Mouse (Mus musculus): ENCODE results near the gene Ttll5.

Ttll5 gene

DNA sequence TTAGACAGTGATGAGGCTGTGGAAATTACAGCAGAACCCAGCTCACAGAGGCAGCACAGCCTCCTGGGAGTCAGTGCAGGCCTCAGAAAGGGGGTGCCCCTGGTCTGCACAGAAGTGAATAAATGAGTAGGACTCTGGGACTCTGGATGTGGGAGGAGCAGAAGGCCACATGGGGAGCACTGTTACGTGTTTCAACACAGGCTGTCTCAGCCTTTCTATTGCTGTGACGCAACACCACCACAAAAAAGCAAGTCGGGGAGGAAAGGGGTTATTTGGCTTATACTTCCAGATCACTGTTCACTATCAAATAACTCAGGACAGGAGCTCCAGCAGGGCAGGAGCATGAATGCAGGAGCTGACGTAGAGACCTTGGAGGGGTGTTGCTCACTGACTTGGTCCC, 271.3 kb downstream of the Ttll5 start:
- DNase-seq (ENCODE audit: low read depth, low spot score) = no peak

DNA sequence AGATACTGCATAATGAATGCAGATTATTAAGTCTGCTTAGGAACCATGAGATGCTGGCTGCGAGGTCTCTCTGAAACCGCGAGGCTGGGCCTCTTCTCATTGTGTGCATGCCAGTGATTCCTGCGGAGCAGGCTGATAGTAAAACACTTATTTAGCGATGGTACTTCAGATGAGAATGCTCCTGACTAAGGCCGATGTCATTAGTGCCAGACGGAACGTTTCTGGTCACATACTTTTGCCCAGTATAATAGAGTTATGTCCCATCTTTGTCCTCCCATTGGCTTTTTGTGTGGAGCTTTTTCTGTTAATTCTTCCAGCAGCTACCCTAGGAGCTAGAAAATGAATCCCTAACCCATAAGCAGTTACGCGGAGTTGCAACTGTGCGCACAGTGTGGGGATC, 273.3 kb downstream of the Ttll5 start:
- no peak for DNase-seq (ENCODE audit: low read depth, low spot score)

DNA sequence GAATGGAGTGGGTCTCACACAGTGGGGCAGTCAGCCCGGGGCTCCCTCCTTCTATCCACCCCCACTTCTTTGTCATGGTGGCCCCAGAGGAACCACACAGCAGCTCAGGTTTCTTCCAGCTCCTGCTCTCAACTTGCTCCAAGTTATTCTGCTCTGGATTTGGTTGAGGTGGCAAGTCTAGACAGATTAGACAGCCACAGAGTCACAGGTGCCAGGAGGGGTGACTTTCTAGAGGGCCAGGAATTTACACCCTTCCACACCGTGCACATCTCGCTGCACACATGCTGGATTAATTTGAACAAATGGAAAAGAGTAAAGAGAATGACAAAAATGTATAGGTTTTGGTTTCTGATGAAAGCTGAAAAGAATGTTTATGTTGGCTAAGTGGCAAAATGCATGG, 276.3 kb downstream of the Ttll5 start:
- no peak for DNase-seq (ENCODE audit: low read depth, low spot score)

DNA sequence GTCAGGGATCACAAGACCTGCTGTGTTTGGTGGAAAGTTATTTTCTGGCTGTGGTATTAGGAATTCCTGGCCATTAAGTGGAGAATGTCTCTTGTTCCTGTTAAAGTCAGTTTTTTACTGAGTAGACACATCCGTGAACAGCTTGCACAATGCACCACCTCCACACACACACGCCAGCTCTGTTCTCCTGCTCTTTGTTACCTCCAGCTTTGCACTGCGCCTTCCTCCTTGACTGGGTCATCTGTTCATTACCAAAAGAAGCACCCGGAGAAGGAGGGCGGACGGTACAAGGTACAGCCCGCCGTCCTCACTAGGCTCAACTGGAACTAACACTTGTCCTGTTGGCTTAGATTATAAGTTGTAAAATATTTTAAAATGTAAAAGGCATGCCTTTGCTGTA, 278.2 kb downstream of the Ttll5 start:
- no peak for DNase-seq (ENCODE audit: low read depth, low spot score)

DNA sequence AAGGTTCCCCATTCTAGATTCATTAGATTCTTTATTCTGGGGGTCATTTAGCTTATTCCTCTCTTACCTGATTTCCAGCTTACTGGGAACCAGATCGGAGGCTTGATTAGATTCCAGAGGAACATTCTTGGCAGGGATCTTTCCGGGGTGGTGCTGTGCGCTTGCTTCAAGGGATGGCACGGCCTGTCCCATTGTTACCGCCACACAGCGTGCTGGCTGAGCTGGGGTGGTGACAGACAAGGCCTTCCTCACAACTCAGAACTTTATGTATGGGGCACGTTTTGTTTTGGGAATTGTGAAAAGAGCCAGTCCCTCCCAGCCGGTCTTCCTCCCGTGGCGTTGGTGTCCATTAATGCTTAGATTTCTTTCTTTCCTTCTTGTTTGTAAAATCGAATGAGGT, 278.9 kb downstream of the Ttll5 start:
- no peak for DNase-seq (ENCODE audit: low read depth, low spot score)

DNA sequence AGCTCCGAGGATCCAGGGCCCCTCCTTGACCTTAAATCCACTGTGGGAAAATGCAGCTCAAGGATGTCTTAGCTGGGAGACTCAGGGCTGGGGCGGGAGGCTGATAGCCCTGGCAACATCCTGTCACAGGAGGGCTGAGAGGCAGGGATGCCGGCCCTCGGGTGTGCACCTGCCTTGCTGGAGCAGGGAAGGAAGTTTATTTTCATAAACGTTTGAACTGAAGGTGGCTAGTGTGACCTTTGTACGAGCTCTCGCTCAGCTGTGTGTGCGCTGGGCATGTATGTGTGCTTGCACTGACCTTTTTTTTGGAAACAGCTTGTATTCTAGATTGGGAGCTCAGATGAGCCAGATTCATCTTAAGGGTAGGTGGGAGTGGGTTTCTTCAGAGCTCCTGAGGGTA, 279.4 kb downstream of the Ttll5 start:
- DNase-seq (ENCODE audit: low read depth, low spot score) = no peak

DNA sequence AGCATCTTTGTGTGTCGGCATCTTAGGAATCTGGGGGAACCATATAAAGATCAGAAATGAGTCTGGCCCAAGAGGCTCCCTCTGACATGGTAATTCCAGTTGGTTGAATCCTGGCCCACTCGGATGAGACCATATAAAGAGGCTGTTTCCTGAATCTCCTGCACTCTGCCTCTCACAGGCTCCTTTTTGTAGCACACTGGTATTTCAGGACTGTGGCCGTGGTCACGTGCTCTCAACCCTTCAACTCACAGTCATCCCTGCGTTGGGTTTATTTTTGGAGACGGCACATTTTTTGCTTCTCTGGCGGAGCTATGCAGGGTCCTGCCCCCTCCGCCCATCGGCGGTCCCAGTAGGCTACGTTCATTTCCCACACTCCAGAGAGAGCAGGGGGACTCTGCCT, 279.8 kb downstream of the Ttll5 start:
- DNase-seq (ENCODE audit: low read depth, low spot score) = no peak

DNA sequence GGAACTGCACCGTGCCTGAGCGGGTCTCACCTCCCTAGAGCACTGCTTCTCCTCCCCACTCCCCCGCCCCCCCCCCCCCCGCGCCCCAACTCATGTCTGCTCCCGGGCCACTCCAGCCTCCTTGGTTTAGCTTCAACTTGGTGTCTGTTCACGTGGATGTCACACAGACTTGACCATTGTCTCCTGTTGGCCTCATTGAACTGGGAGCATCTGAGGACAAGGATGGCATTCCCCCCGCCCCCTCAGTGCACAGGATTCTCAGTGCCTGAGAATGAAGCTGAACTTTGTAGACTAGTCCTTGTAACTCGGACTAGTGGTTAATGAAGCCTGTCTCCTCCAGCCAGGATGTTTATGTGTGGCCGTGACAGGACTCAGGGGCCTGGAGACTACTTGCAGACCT, 281.1 kb downstream of the Ttll5 start:
- no peak for DNase-seq (ENCODE audit: low read depth, low spot score)

DNA sequence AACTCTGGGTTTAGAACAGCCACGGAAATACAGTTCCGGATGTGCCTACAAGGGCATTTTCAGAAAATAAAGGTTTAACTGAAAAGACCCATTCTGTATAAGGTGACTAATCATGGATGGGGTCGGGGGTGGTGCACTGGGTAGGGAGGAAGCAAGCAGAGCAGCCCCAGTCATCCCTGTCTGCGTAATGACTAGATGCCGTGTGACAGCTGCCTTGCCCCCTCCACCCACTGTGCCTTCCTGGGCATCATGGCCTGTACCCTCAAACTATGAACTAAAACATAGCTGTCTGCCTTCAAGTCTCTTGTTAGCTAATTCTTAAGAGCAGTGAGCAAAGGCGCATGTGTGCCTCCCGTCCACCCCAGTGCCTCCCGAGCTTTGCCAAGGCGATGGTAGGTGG, 281.6 kb downstream of the Ttll5 start:
- no peak for DNase-seq (ENCODE audit: low read depth, low spot score)

DNA sequence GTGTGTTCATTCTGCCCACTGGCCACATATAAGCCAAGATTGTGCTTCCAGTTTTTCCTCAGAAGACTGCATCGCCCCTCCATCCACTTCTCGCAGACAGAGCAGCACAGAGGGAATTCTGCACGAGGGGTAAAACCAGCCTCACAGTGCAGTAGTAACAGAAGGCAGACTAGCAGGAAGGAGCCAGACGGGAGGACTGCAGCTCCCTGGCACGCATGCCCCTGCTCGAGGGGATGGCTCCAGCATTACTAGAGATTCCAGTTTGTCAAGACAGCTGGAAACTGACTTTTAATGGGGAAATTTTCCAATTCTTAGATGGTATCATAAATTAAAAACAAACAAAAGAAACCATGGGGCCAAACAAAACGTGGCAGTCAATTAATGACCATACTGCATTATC, 283.2 kb downstream of the Ttll5 start:
- no peak for DNase-seq (ENCODE audit: low read depth, low spot score)

DNA sequence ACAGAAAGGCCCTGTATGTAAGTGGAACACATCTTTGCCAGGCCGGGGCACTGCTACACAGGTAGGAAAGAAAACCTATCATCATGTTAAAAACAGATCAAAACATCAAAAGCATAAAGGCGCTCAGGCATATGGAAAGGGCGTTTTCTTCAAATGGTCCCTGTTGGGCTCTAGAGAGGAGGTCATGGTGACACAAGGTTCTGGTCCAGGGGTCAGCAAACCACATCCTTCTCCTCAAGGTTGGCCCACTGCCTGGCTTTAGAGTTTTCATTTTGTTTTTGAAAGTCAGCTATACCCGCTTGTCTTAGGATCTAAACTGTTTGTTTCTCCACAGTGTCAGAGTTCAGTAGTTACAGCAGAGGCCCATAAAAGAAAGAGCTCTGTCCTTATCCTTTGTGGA, 285.1 kb downstream of the Ttll5 start:
- DNase-seq (ENCODE audit: low read depth, low spot score) = no peak

DNA sequence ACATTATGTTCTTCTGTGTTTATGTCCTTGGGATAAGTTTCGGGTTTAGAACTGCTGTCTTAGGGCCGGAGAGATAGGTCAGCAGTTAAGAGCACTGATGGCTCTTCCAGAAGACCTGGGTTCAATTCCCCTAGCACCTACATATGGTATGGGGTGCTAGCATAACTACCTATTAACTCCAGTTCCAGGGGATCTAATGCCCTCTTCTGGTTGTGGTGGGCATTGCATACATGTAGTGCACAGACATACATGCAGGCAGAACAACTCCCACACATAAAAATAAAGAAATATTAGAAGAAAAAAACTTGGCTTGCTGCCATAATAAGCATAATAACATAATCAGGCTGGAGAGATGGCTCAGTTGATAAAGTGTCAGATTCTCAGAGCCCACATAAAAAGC, 286.2 kb downstream of the Ttll5 start:
- DNase-seq (ENCODE audit: low read depth, low spot score) = no peak

All from WW6 (cell line).